Mouse (Mus musculus): ENCODE results near the gene Ndel1.

DNA sequence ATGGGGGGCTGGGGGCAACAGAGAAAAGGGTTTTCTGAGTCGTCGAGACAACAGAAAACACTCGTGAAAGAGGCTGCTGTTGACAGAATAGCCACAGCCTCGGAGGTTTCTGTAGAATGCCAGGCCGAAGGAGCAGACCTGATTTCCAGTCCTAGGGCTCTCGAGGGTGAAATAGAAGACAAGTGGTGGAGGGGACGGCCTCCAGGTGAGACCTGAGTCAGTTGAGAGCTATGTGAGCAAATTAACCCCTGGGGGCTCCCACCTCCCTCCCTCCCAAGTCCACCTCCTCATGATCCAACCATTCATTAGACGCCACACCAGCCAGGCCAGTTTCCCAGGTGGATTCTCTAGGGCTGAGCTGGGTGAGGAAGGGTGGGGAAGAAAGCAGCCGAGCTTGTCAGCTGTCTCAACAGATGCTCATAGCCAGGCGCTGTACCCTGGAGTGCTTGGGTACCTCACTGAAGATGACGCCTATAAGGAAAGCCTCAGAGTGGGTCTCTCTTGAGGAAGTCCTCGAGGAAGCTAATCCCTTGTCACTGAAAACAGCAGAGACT, 22.3 kb upstream of the Ndel1 start:
- no peak for TF ChIP-seq POLR2A (IDR thresholded peaks at IDR 0.05; ENCODE audit: extremely low read depth, insufficient read depth, low read length)
- no peak for TF ChIP-seq CTCF (IDR thresholded peaks at IDR 0.05; ENCODE audit: extremely low read depth, insufficient read depth, low read length)

All from cortical plate, adult 2 months (tissue).